Mouse (Mus musculus) G1E (cell line): Measurements from ENCODE around the gene Med26.

Experiments used
- CTCF ChIP-seq: IDR thresholded peaks from 2 replicates; pipeline ENCODE4 v1.5.1; 2012; ENCODE audit warnings: low read depth, low read length, inconsistent platforms, mixed read lengths
- GATA1 ChIP-seq: IDR thresholded peaks from 2 replicates; pipeline ENCODE4 v1.6.1; 2012; ENCODE audit warnings: borderline replicate concordance, low read length, inconsistent platforms, mixed read lengths

GRCm38 (mm10) chr8:72589286-72589685, 41.2 kb upstream of the Med26 start:
- TF ChIP-seq CTCF (no peak), GATA1 (no peak)
